Mouse (Mus musculus) thymus, adult 2 months (tissue): ENCODE data around the gene Erp27.

Experiments
- CTCF ChIP-seq: fragments of 200-500 bp; IDR thresholded peaks from 2 replicates; pipeline ENCODE4 v1.5.1; 2012; ENCODE audit warnings: mild to moderate bottlenecking, control low read depth, low read length, moderate library complexity, borderline replicate concordance; ENCODE audit not compliant: control insufficient read depth, poor library complexity, insufficient read depth; ENCODE audit errors: extremely low read depth
- POLR2A ChIP-seq: fragments of 200-500 bp; IDR thresholded peaks from 2 replicates; pipeline ENCODE4 v1.6.1; 2012; ENCODE audit warnings: mild to moderate bottlenecking, low read length, control low read depth, moderate library complexity; ENCODE audit not compliant: control insufficient read depth, poor library complexity, insufficient read depth; ENCODE audit errors: extremely low read depth

GRCm38 (mm10) chr6:136889554-136889953 lies 32.4 kb downstream of the Erp27 start:
- TF ChIP-seq POLR2A: no peak
- TF ChIP-seq CTCF: no peak
